Mouse (Mus musculus): ENCODE results near the gene Ablim1.

- TF ChIP-seq CTCF (IDR thresholded peaks at IDR 0.05; ENCODE audit: low read depth, low read length) (no peak), EP300 (IDR thresholded peaks at IDR 0.05; ENCODE audit: insufficient read depth, low read depth, low read length) (no peak), POLR2A (IDR thresholded peaks at IDR 0.05; ENCODE audit: insufficient read depth, low read length) (no peak)
These were observed 19.2 kb downstream of the Ablim1 start for GRCm38 (mm10) chr19:57295521-57295920.
